Mouse (Mus musculus) C2C12 (cell line): Measurements from ENCODE around the gene Tnr.

Source experiments
- CEBPB ChIP-seq: IDR thresholded peaks from one replicate; pipeline ENCODE4 v1.6.1; 2011; ENCODE audit warnings: low read depth, mild to moderate bottlenecking, control low read depth, moderate library complexity
- CTCF ChIP-seq: IDR thresholded peaks from one replicate; pipeline ENCODE4 v1.5.1; 2011; ENCODE audit not compliant: control insufficient read depth, insufficient read depth, insufficient read length
- FOSL1 ChIP-seq: IDR thresholded peaks from one replicate; pipeline ENCODE4 v1.8.0; 2011; ENCODE audit warnings: mild to moderate bottlenecking, low read length; ENCODE audit not compliant: poor library complexity, insufficient read depth, severe bottlenecking
- MYOD1 ChIP-seq: IDR thresholded peaks from one replicate; pipeline ENCODE4 v1.6.1; 2011; ENCODE audit warnings: low read depth; ENCODE audit not compliant: control insufficient read depth, insufficient read length
- USF1 ChIP-seq: IDR thresholded peaks from one replicate; pipeline ENCODE4 v1.6.1; 2011; ENCODE audit warnings: low read depth, mild to moderate bottlenecking, control low read depth, moderate library complexity

DNA sequence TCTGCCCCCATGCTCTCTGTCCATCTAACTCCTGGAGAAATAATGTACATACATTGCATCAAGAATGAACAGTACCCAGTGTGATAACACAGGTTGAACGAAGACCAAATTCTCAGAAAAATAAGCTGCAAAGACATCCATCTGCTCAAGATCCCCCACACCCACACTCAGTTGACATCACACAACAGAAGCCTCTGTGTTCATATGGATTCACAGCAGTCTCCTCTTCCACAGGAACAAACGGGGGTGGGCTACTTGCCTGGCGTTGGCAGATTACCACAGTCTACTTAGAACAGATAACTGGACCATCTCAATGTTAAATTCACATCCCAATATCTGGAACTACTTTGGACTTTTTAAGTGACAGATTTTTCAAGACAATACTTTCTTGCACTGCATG lies 349.3 kb downstream of the Tnr start:
- TF ChIP-seq FOSL1: no peak
- no peak for TF ChIP-seq USF1
- TF ChIP-seq CTCF: no peak
- TF ChIP-seq MYOD1: no peak
- TF ChIP-seq CEBPB: no peak
